Mouse (Mus musculus) intestine, postnatal 0 days (tissue): Measurements from ENCODE around the gene Mvk. TPM values are rescaled to one million over a fixed set of nuclear protein-coding genes. Genes with fewer than 3 reads are reported as not detected.

ENCODE experiments used
- ATAC-seq: fragments of 200-750 bp; cut with Nextera tagmentation; 2 replicates; pipeline ENCODE4 v1.8.0; 2017; ENCODE audit warnings: mild to moderate bottlenecking, moderate TSS enrichment, moderate library complexity
- H3K27ac ChIP-seq: fragments of 300-500 bp; sonication (generic); 2 replicates; pipeline ENCODE4 v1.5.1; 2014; ENCODE audit warnings: mild to moderate bottlenecking, low read depth, low read length, moderate library complexity
- H3K27me3 ChIP-seq: fragments of 300-500 bp; sonication (generic); replicated peaks from 2 replicates; pipeline ENCODE4 v1.6.1; 2014; ENCODE audit warnings: low read length, mixed read lengths; ENCODE audit not compliant: control insufficient read depth, insufficient read depth
- H3K36me3 ChIP-seq: fragments of 300-500 bp; sonication (generic); 2 replicates; pipeline ENCODE4 v1.6.1; 2014; ENCODE audit warnings: mild to moderate bottlenecking, moderate library complexity; ENCODE audit not compliant: control insufficient read depth, insufficient read depth
- H3K4me1 ChIP-seq: fragments of 300-500 bp; sonication (generic); replicated peaks from 2 replicates; pipeline ENCODE4 v1.6.1; 2014; ENCODE audit warnings: antibody characterized with exemption, low read length, mixed read lengths; ENCODE audit not compliant: control insufficient read depth, insufficient read depth
- H3K4me2 ChIP-seq: fragments of 300-500 bp; sonication (generic); replicated peaks from 2 replicates; pipeline ENCODE4 v1.6.1; 2014; ENCODE audit warnings: low read depth, mild to moderate bottlenecking, moderate library complexity
- H3K4me3 ChIP-seq: fragments of 300-500 bp; sonication (generic); 2 replicates; pipeline ENCODE4 v1.5.1; 2014; ENCODE audit warnings: low read depth, low read length
- H3K9ac ChIP-seq: fragments of 300-500 bp; sonication (generic); 2 replicates; pipeline ENCODE4 v1.6.1; 2014; ENCODE audit warnings: mild to moderate bottlenecking, low read depth, low read length
- H3K9me3 ChIP-seq: fragments of 300-500 bp; sonication (generic); 2 replicates; pipeline ENCODE4 v1.6.1; 2016; ENCODE audit warnings: mixed run types; ENCODE audit not compliant: control insufficient read depth
- CTCF ChIP-seq: sonication (generic); IDR thresholded peaks from 2 replicates; pipeline ENCODE4 v1.5.1; 2016; ENCODE audit warnings: low read depth, mild to moderate bottlenecking, control low read depth, antibody characterized with exemption, moderate library complexity
- WGBS: fragments of 180-500 bp; shearing (Covaris S2); extraction: QIAGEN DNeasy Blood & Tissue Kit; methylation state at CpG from one replicate; pipeline ENCODE4 v1.1.7; 2014; 5-methylcytosine and 5-hydroxymethylcytosine counted together
- microRNA-seq: library from miRNA; unstranded; fragments of <30 nt; microRNA quantifications from one replicate; pipeline ENCODE4, GENCODE M21; 2016
- polyA plus RNA-seq: library from polyadenylated mRNA; unstranded; fragments of >200 nt; fragmentation: Nextera tagmentation; extraction: Ambion mirVana; gene quantifications from 2 replicates; pipeline ENCODE4 v1.2.1, GENCODE M21; 2015

Mvk gene
- polyA plus RNA-seq, 1 experiment from 2014 or later, result 13.8 TPM

GRCm38 (mm10) chr5:114501252-114501651 lies 57.2 kb downstream of the Mvk start:
- no peaks in the 10 kb centered on the region for H3K36me3 ChIP-seq
- WGBS, result 76% methylated on average over 9 of the region's 9 CpGs
- TF ChIP-seq CTCF, result no peak
- no peaks in the 10 kb centered on the region for H3K4me1 ChIP-seq
- H3K27ac ChIP-seq, result no peak overlapping the region
- H3K9ac ChIP-seq, result no peak overlapping the region
- no peak overlapping the region for H3K4me2 ChIP-seq
- no peaks in the 10 kb centered on the region for H3K27me3 ChIP-seq
- H3K9me3 ChIP-seq, result no peaks in the 10 kb centered on the region
- no peak overlapping the region for H3K4me3 ChIP-seq
- ATAC-seq, result no peak

GRCm38 (mm10) chr5:114504826-114505225 lies 60.8 kb downstream of the Mvk start:
- WGBS, result 49% methylated on average over 6 of the region's 6 CpGs
- Histone ChIP-seq H3K9me3 (no peaks in the 10 kb centered on the region), H3K9ac (no peak overlapping the region), H3K27me3 (no peaks in the 10 kb centered on the region), H3K4me1 (no peaks in the 10 kb centered on the region), H3K4me3 (no peak overlapping the region), H3K4me2 (no peak overlapping the region), H3K36me3 (no peaks in the 10 kb centered on the region), H3K27ac (no peak overlapping the region)
- ATAC-seq, result no peak
- no peak for TF ChIP-seq CTCF

GRCm38 (mm10) chr5:114505260-114506085 lies 61.4 kb downstream of the Mvk start:
- Histone ChIP-seq H3K4me2 (no peak overlapping the region), H3K9me3 (no peaks in the 10 kb centered on the region), H3K27ac (no peak overlapping the region), H3K36me3 (no peaks in the 10 kb centered on the region), H3K27me3 (no peaks in the 10 kb centered on the region), H3K4me1 (no peaks in the 10 kb centered on the region), H3K9ac (no peak overlapping the region), H3K4me3 (no peak overlapping the region)
- ATAC-seq, result no peak
- WGBS, result 56% methylated on average over 14 of the region's 14 CpGs
- TF ChIP-seq CTCF, result no peak; the same call in 1 of the 2 replicates

- ATAC-seq, result peak; percentile 84
- no peaks in the 10 kb centered on the region for H3K27me3 ChIP-seq
- H3K4me1 ChIP-seq, result no peaks in the 10 kb centered on the region
- 38% methylated on average over 12 of the region's 12 CpGs for WGBS
- no peak overlapping the region for H3K9ac ChIP-seq
- no peak overlapping the region for H3K27ac ChIP-seq
- H3K9me3 ChIP-seq, result no peaks in the 10 kb centered on the region
- no peak overlapping the region for H3K4me3 ChIP-seq
- no peak for TF ChIP-seq CTCF
- H3K4me2 ChIP-seq, result no peak overlapping the region
- no peaks in the 10 kb centered on the region for H3K36me3 ChIP-seq
Observed at GRCm38 (mm10) chr5:114507394-114507793, 63.3 kb downstream of the Mvk start.

- Histone ChIP-seq H3K9me3 (no peaks in the 10 kb centered on the region), H3K27ac (no peak overlapping the region), H3K27me3 (no peaks in the 10 kb centered on the region), H3K4me1 (no peaks in the 10 kb centered on the region), H3K9ac (no peak overlapping the region), H3K4me2 (no peak overlapping the region), H3K4me3 (no peak overlapping the region), H3K36me3 (no peaks in the 10 kb centered on the region)
- no peak for ATAC-seq
- WGBS, result 50% methylated on average over 4 of the region's 4 CpGs
- no peak for TF ChIP-seq CTCF
Observed at GRCm38 (mm10) chr5:114507964-114508363, 63.9 kb downstream of the Mvk start.

GRCm38 (mm10) chr5:114509461-114509860 lies 65.4 kb downstream of the Mvk start:
- Histone ChIP-seq H3K9me3 (no peaks in the 10 kb centered on the region), H3K4me3 (no peak overlapping the region), H3K4me2 (no peak overlapping the region), H3K36me3 (no peaks in the 10 kb centered on the region), H3K9ac (no peak overlapping the region), H3K27ac (no peak overlapping the region), H3K27me3 (no peaks in the 10 kb centered on the region), H3K4me1 (no peaks in the 10 kb centered on the region)
- no peak for TF ChIP-seq CTCF
- 78% methylated on average over 7 of the region's 7 CpGs for WGBS
- ATAC-seq, result no peak

Small RNAs within 50 kb of the gene (microRNA-seq; reads per million reads assigned to microRNA genes)
- gene Mir7027, result not detected

Other genes starting within 250 kb of the Mvk start
- gene Foxn4, start 170.5 kb upstream of the Mvk start, polyA plus RNA-seq, result not detected in 2 replicates
- gene Myo1h, start 155.1 kb upstream of the Mvk start, polyA plus RNA-seq, result 2.3 and 2.8 TPM in 2 replicates
- gene Kctd10, start 63.8 kb upstream of the Mvk start, polyA plus RNA-seq, result 112 and 118 TPM in 2 replicates
- 23.0 and 24.8 TPM in 2 replicates for gene Ube3b, start 63.7 kb upstream of the Mvk start, polyA plus RNA-seq
- gene Mmab, start 209 bp upstream of the Mvk start, polyA plus RNA-seq, result 7.3 and 8.0 TPM in 2 replicates
- 2.3 and 3.2 TPM in 2 replicates for gene Fam222a, start 123.7 kb downstream of the Mvk start, polyA plus RNA-seq
- gene Trpv4, start 214.2 kb downstream of the Mvk start, polyA plus RNA-seq, result 0.70 and 1.0 TPM in 2 replicates
- 111 and 115 TPM in 2 replicates for gene Gltp, start 246.7 kb downstream of the Mvk start, polyA plus RNA-seq